Mouse (Mus musculus): ENCODE measurements around the gene Esd. TPM values are rescaled to one million over a fixed set of nuclear protein-coding genes. Genes with fewer than 3 reads are reported as not detected.

The Esd gene
- polyA plus RNA-seq, 1 experiment from 2014 or later = 229 TPM

DNA sequence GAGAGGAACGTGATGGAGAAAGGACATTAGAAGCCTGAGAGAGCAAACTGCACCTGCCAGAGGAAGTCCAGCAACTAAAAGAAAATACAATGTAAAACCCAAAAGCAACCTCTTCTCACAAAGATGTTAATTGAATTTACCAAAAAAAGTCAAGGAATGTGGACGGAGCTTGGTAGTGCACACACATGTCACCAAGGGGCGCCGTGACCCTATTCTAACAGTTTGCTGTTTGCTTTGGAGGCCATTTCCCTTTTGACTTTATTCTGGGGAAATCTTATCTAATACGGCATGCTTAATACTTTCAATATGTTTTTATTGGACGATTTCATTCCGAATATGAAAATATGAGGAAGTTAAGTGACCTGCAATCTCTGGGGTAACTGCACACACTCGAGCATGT, 56.7 kb downstream of the Esd start:
- Histone ChIP-seq H3K27ac (ENCODE audit: low read length) (no peak overlapping the region), H3K4me1 (ENCODE audit: insufficient read depth, low read depth, low read length) (no peaks in the 10 kb centered on the region), H3K4me2 (replicated peaks; ENCODE audit: low read depth, low read length) (no peak overlapping the region), H3K9ac (replicated peaks; ENCODE audit: low read depth) (no peak overlapping the region), H3K9me3 (ENCODE audit: low read length) (no peaks in the 10 kb centered on the region), H3K27me3 (replicated peaks; ENCODE audit: insufficient read depth, low read length) (no peaks in the 10 kb centered on the region), H3K36me3 (ENCODE audit: insufficient read depth, low read length) (peaks cover 26% of the 10 kb centered on the region; the same call in 1 of the 2 replicates), H3K4me3 (ENCODE audit: low read depth, low read length) (no peak overlapping the region)
- TF ChIP-seq CTCF (IDR thresholded peaks at IDR 0.05) (peak; percentile 62), EP300 (IDR thresholded peaks at IDR 0.05) (no peak)
- ATAC-seq (no peak), DNase-seq (ENCODE audit: low spot score) (peak; percentile 34)
- 67% methylated on average over 8 of the region's 8 CpGs for WGBS

DNA sequence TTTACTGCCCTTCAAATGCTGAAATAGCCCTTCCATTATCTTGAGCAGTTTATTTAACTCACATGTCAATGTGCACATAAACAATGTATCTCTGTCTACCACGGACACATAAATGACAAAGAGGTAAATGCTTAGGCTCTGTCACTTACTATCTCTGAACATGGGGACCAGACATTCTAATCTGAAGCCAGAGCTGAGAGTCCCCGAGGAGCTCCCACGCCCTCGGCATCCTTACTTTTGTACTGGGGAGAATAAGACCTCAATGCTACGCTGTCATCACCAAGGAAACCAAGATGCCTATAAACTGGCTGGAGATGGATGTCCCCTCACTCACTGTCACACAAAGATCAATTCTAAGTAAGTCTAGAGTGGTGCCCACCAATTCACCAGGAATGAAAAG, 58.4 kb downstream of the Esd start:
- TF ChIP-seq CTCF (IDR thresholded peaks at IDR 0.05) (no peak), EP300 (IDR thresholded peaks at IDR 0.05) (no peak)
- DNase-seq (ENCODE audit: low spot score) = no peak
- Histone ChIP-seq H3K4me2 (replicated peaks; ENCODE audit: low read depth, low read length) (no peak overlapping the region), H3K4me1 (ENCODE audit: insufficient read depth, low read depth, low read length) (no peaks in the 10 kb centered on the region), H3K36me3 (ENCODE audit: insufficient read depth, low read length) (peaks cover 12% of the 10 kb centered on the region; the same call in 1 of the 2 replicates), H3K27ac (ENCODE audit: low read length) (no peak overlapping the region), H3K9me3 (ENCODE audit: low read length) (no peaks in the 10 kb centered on the region), H3K27me3 (replicated peaks; ENCODE audit: insufficient read depth, low read length) (no peaks in the 10 kb centered on the region), H3K4me3 (ENCODE audit: low read depth, low read length) (no peak overlapping the region), H3K9ac (replicated peaks; ENCODE audit: low read depth) (no peak overlapping the region)
- no peak for ATAC-seq
- WGBS = 72% methylated on average over 5 of the region's 5 CpGs

DNA sequence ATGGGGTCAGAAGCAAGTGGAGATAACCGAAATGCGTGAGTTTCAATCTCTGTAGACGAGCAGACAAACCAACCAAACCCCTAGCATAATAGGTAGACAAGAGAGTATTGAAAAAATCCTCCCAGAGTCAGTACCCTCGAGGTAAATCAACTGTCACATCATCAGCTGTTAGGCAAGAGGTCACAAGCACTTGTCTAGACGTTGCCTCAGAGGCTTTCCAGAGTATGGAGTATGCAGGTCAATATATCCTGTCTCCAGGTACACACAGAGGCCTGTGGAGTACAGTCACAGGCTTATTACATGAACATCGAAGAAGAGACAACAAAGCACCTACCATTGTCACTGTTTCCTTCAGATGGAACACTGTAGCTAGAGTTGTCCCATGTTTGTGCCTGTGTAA, 60.7 kb downstream of the Esd start:
- Histone ChIP-seq H3K4me1 (ENCODE audit: insufficient read depth, low read depth, low read length) (no peaks in the 10 kb centered on the region), H3K9me3 (ENCODE audit: low read length) (no peaks in the 10 kb centered on the region), H3K4me3 (ENCODE audit: low read depth, low read length) (no peak overlapping the region), H3K27me3 (replicated peaks; ENCODE audit: insufficient read depth, low read length) (no peaks in the 10 kb centered on the region), H3K27ac (ENCODE audit: low read length) (no peak overlapping the region), H3K9ac (replicated peaks; ENCODE audit: low read depth) (no peak overlapping the region), H3K36me3 (ENCODE audit: insufficient read depth, low read length) (peaks cover 3% of the 10 kb centered on the region; the same call in 1 of the 2 replicates), H3K4me2 (replicated peaks; ENCODE audit: low read depth, low read length) (no peak overlapping the region)
- no peak for ATAC-seq
- DNase-seq (ENCODE audit: low spot score) = no peak
- 70% methylated on average over 6 of the region's 6 CpGs for WGBS
- TF ChIP-seq CTCF (IDR thresholded peaks at IDR 0.05) = no peak
- TF ChIP-seq EP300 (IDR thresholded peaks at IDR 0.05) = no peak

DNA sequence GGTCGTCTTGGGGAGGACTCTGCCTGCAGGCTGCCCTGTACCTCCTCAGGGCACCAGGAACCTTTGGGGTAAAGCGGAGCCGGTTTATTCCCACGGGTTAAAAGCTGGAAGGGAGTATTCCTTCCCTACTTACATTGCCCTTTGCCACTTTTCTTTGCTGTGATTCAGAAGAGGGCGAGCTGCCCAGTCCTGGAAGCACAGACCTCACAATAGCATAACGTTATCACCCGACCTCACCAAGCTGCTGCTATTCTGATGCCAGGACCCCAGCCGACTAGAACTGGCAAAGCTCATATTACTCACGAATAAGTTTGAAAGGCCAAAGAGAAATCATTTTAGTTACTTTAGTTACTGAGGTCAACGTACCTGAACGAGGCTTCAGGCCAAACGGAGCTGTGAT, 62.8 kb downstream of the Esd start:
- DNase-seq (ENCODE audit: low spot score) (no peak), ATAC-seq (no peak)
- H3K9me3 ChIP-seq (ENCODE audit: low read length) = no peaks in the 10 kb centered on the region
- no peak overlapping the region for H3K4me2 ChIP-seq (replicated peaks; ENCODE audit: low read depth, low read length)
- no peak overlapping the region for H3K9ac ChIP-seq (replicated peaks; ENCODE audit: low read depth)
- H3K4me1 ChIP-seq (ENCODE audit: insufficient read depth, low read depth, low read length) = no peaks in the 10 kb centered on the region
- peaks cover 8% of the 10 kb centered on the region; the same call in 1 of the 2 replicates for H3K36me3 ChIP-seq (ENCODE audit: insufficient read depth, low read length)
- no peaks in the 10 kb centered on the region for H3K27me3 ChIP-seq (replicated peaks; ENCODE audit: insufficient read depth, low read length)
- no peak overlapping the region for H3K4me3 ChIP-seq (ENCODE audit: low read depth, low read length)
- TF ChIP-seq EP300 (IDR thresholded peaks at IDR 0.05) = no peak
- TF ChIP-seq CTCF (IDR thresholded peaks at IDR 0.05) = no peak
- WGBS = 68% methylated on average over 12 of the region's 12 CpGs
- H3K27ac ChIP-seq (ENCODE audit: low read length) = no peak overlapping the region

DNA sequence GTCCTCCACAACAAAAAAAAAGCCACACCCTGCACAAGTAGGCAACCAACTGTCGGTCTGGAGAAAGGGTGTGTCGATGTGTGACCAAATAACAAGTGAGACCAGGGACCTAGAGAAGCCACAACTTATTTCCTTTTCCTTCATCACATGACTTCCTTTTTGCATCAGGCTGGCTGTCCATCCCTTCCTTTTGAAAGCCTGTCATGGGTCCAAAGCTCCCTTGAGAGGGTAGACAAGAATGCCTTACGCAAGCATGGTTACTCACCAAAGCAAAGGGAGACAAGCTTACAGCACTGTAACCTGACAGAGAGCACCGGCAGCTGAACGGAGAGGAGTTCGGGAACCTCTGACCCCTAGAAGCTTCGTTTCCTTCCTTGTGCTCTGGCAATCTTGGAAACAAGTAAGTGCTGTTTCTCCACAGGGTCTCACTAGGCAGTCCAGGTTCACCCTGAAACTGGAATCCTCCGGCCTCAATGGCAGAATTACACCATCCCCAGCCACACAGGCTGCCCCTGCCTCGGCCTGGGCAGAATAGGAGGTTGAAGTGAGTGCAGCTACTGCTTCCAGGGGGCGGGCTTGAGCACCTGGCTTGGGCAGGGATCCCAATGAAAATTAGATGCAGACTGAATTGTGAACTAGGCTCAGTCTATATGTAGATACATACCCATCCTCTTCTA, 65.4 kb downstream of the Esd start:
- ATAC-seq (no peak), DNase-seq (ENCODE audit: low spot score) (peak; percentile 22)
- H3K27ac ChIP-seq (ENCODE audit: low read length) = no peak overlapping the region
- no peaks in the 10 kb centered on the region; the same call in 1 of the 2 replicates for H3K9me3 ChIP-seq (ENCODE audit: low read length)
- no peak overlapping the region for H3K9ac ChIP-seq (replicated peaks; ENCODE audit: low read depth)
- H3K36me3 ChIP-seq (ENCODE audit: insufficient read depth, low read length) = peaks cover 15% of the 10 kb centered on the region; the same call in 1 of the 2 replicates
- no peak overlapping the region for H3K4me3 ChIP-seq (ENCODE audit: low read depth, low read length)
- no peaks in the 10 kb centered on the region for H3K4me1 ChIP-seq (ENCODE audit: insufficient read depth, low read depth, low read length)
- WGBS = 79% methylated on average over 10 of the region's 10 CpGs
- TF ChIP-seq EP300 (IDR thresholded peaks at IDR 0.05) (no peak), CTCF (IDR thresholded peaks at IDR 0.05) (peak; percentile 22; the same call in 1 of the 2 replicates)
- H3K4me2 ChIP-seq (replicated peaks; ENCODE audit: low read depth, low read length) = no peak overlapping the region
- H3K27me3 ChIP-seq (replicated peaks; ENCODE audit: insufficient read depth, low read length) = no peaks in the 10 kb centered on the region

DNA sequence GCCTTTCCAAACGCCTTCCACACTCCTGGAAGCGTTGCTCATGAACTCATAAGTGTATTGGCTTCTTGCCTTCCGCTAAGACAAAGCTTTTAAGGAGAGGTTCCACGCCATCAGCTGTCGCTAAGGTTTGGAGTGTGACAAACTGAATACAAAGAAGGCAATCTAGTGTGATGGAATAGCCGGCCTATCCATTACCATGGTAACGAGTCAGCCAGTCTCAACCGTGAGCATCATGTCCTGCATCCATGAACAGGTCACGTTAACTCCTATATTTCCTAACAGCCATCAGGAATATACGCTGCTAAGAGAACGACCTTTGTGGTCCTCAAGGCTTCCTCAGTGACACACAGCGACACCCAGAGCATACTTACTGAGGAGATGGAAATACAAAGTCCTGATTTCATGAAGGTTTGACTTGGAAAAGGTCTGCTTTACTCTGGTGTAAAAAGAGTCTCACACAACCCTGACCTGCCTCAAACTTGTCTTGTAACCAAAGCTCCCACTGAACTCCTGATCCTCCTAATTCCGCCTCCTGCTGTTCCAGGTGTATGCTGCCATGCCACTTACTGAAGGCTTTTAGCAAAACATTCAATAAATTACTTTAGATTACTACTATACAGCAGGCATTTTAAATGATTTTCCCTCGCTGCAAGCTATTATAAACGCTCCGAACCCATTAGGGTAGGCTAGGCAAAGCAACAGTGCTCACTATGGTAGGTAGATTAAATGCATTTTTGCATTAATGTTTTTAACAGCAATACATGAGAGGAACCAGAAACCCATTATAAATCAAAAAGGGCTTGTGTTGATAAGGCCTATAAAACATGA, 66.2 kb downstream of the Esd start:
- Histone ChIP-seq H3K9me3 (ENCODE audit: low read length) (no peaks in the 10 kb centered on the region; the same call in 1 of the 2 replicates), H3K27ac (ENCODE audit: low read length) (no peak overlapping the region), H3K27me3 (replicated peaks; ENCODE audit: insufficient read depth, low read length) (no peaks in the 10 kb centered on the region), H3K36me3 (ENCODE audit: insufficient read depth, low read length) (peaks cover 12% of the 10 kb centered on the region; the same call in 1 of the 2 replicates), H3K4me2 (replicated peaks; ENCODE audit: low read depth, low read length) (no peak overlapping the region), H3K4me3 (ENCODE audit: low read depth, low read length) (no peak overlapping the region), H3K9ac (replicated peaks; ENCODE audit: low read depth) (no peak overlapping the region), H3K4me1 (ENCODE audit: insufficient read depth, low read depth, low read length) (no peaks in the 10 kb centered on the region)
- 90% methylated on average over 16 of the region's 16 CpGs for WGBS
- no peak for ATAC-seq
- DNase-seq (ENCODE audit: low spot score) = no peak
- TF ChIP-seq CTCF (IDR thresholded peaks at IDR 0.05) (no peak), EP300 (IDR thresholded peaks at IDR 0.05) (no peak)

Other genes with a start within 250 kb of the Esd start
- gene Htr2a, start 91.5 kb upstream of the Esd start, polyA plus RNA-seq (2015; fragmentation: Nextera tagmentation; extraction: Ambion mirVana) = 0.30 and 0.68 TPM in 2 replicates
- 13.5 and 15.3 TPM in 2 replicates for gene Lrch1, start 215.6 kb downstream of the Esd start, polyA plus RNA-seq (2015; fragmentation: Nextera tagmentation; extraction: Ambion mirVana)